Mouse (Mus musculus) cerebellum, adult 2 months (tissue): ENCODE data around the gene Mettl8.

Experiments
- CTCF ChIP-seq: fragments of 200-500 bp; IDR thresholded peaks from 2 replicates; pipeline ENCODE4 v1.5.1; 2011; ENCODE audit warnings: low read depth, mild to moderate bottlenecking, control low read depth, low read length, moderate library complexity, borderline replicate concordance; ENCODE audit not compliant: insufficient read depth
- POLR2A ChIP-seq: fragments of 200-500 bp; IDR thresholded peaks from 2 replicates; pipeline ENCODE4 v1.6.1; 2011; ENCODE audit warnings: low read length, control low read depth, borderline replicate concordance; ENCODE audit not compliant: insufficient read depth

- TF ChIP-seq POLR2A (no peak), CTCF (no peak)
Observed at GRCm38 (mm10) chr2:71046151-71046550, 9.2 kb downstream of the Mettl8 start.
